Mouse (Mus musculus) olfactory bulb, adult 2 months (tissue): ENCODE data around the gene Tgif2lx2. TPM values are rescaled to one million over a fixed set of nuclear protein-coding genes. Genes with fewer than 3 reads are reported as not detected.
"Not testable (repeated sequence)": the region's sequence is repeated elsewhere in the genome, so short reads cannot be mapped to it uniquely, and the experiment has no call there.

ENCODE experiments used
- H3K27ac ChIP-seq: fragments of 200-500 bp; 2 replicates; pipeline ENCODE4 v1.5.1; 2012; ENCODE audit warnings: low read depth, low read length; ENCODE audit not compliant: insufficient read depth
- H3K4me1 ChIP-seq: fragments of 200-500 bp; 2 replicates; pipeline ENCODE4 v1.6.1; 2012; ENCODE audit warnings: low read length; ENCODE audit not compliant: control insufficient read depth, insufficient read depth
- H3K4me3 ChIP-seq: fragments of 200-500 bp; 2 replicates; pipeline ENCODE4 v1.5.1; 2012; ENCODE audit warnings: mild to moderate bottlenecking, low read depth, low read length, moderate library complexity; ENCODE audit not compliant: insufficient read depth
- WGBS: fragments of 180-500 bp; shearing (Covaris S2); methylation state at CpG from one replicate; pipeline ENCODE4 v1.1.7; 2018; 5-methylcytosine and 5-hydroxymethylcytosine counted together
- polyA plus RNA-seq: library from polyadenylated mRNA; stranded (reverse); fragments of >200 nt; gene quantifications from 2 replicates; pipeline ENCODE4 v1.2.4, GENCODE M21; 2012; ENCODE audit warnings: low replicate concordance; ENCODE audit not compliant: missing spikeins, insufficient read depth, insufficient read length

Tgif2lx2 gene
- not detected in 2 replicates for polyA plus RNA-seq

GRCm38 (mm10) chrX:118426927-118427326, at the start of gene Tgif2lx2:
Tgif2lx2 (plus strand) TSS chrX:118427227.
- no CpG with 5 or more reads among the region's 5 CpGs for WGBS
- H3K4me3 ChIP-seq, H3K27ac ChIP-seq, H3K4me1 ChIP-seq: not testable (repeated sequence)

Other genes with a start within 250 kb of the Tgif2lx2 start
- not detected in 2 replicates for gene Tgif2lx1, start 53.5 kb downstream of the Tgif2lx2 start, polyA plus RNA-seq